Mouse (Mus musculus) cerebral cortex, adult 2 months (tissue): ENCODE data around the gene Stxbp3.

Experiments
- WGBS: fragments of 180-500 bp; shearing (Covaris S2); methylation state at CpG from one replicate; pipeline ENCODE4 v1.1.7; 2018; 5-methylcytosine and 5-hydroxymethylcytosine counted together

Gene Stxbp3

DNA sequence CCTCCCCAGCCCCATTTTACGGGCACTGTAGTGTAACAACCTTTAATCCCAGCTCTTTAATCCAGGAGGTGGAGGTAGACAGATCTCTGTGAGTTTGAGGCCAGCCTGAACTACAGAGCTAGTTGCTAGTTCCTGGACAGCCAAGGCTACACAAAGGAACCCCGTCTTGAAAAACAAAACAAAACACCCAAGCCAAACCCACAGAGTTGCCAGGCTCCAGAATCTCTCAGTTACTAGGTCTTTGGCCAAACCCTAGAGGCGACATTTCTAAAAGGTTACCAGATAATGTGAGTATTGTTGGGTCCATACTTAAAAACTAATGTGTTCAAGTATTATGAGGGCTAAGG is 16.8 kb upstream of the Stxbp3 start:
- 60% methylated on average over 3 of the region's 3 CpGs for whole genome bisulfite sequencing

DNA sequence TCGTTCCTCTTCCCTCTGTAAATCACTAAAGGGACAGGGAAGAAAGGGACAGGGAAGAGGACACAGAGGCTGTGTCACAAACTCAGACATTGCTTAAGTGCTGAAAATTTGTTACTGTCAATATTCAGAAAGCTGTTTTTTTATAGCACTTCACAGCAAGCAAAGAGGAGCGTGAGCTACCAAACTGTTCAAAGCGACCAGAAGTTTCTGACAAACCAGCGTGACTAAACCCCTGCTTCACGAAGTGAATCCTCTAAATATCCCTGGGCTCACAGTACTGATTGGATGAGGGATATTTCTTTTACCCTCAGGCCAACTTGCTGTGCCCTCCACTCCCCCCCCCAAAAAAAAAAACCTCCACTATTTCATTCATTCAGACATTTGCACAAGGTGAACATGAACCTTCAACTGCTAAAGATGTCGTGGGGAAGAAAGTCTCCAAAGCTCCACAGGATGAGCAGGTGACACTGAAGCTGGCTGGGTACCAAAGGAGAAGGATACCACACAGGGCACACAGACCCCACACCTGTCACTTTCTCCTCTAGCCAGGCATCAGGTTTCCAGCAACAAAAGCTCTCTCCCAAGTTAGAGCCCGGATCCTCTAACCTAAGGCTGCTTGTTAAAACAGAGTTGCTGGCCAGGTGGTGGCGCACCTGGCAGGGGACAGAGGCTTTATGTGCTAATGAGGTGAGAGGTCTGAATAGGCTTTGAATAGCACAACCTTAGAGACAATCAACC is 16.2 kb upstream of the Stxbp3 start:
- WGBS, result 45% methylated on average over 8 of the region's 8 CpGs

DNA sequence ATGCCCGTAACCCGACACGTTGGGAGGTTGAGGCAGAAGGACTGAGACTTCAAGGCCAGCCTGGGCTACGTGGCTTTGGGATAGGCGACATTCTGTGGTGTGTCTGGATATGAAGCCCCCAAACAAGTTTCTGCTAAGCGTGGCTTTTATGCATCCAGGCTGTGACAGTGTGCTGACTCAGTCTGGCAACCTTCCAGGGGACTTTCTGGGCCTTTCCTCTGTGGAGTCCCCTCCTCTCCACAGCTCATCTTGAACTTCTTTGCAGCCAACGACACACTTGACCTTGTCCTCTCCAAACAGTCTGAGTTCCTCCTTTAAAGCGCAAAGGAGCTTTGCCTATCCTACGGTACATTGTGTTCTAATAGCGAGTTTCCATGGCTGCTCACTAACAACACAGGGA is 15.5 kb upstream of the Stxbp3 start:
- 49% methylated on average over 10 of the region's 10 CpGs for WGBS

DNA sequence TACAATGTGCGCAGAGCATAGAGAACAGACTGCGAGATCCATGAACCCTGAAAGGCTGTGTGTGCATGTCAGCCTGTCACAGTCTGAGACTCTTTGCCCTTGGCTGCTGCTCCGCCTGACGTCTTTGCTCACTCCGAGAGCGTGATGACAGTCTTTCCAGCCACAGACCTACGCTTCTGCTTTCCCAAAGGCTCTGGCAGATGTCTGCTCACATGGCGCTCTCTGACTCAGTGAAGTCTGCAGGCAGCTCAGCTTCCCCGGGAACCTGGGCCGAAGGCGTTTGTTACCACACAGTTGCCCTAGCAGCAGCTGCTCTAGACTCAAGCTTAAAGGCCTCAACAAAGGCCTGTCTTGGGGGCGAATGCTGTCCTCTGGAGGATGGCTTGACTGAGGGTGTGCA is 15.0 kb upstream of the Stxbp3 start:
- WGBS, result 28% methylated on average over 12 of the region's 12 CpGs

DNA sequence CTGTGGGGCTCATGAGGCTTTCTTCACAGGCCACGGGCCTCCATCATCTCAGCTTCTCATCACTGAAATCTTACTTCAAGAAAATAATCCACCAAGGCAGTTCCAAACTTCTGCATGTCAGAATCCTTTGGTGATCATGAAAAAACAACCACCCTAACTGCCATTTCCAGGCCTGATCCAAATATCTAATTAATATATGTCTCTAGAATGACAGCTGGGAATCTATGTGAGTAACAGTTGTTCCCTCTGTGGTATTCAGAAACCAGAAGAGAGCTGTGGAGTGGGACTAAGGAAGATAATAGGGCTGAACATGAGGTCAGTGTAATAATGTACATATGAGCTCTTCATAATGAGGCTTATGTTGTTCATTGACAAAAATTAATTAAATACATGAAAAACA is 12.9 kb upstream of the Stxbp3 start:
- WGBS, result 90% methylated on average over 1 of the region's 1 CpGs

DNA sequence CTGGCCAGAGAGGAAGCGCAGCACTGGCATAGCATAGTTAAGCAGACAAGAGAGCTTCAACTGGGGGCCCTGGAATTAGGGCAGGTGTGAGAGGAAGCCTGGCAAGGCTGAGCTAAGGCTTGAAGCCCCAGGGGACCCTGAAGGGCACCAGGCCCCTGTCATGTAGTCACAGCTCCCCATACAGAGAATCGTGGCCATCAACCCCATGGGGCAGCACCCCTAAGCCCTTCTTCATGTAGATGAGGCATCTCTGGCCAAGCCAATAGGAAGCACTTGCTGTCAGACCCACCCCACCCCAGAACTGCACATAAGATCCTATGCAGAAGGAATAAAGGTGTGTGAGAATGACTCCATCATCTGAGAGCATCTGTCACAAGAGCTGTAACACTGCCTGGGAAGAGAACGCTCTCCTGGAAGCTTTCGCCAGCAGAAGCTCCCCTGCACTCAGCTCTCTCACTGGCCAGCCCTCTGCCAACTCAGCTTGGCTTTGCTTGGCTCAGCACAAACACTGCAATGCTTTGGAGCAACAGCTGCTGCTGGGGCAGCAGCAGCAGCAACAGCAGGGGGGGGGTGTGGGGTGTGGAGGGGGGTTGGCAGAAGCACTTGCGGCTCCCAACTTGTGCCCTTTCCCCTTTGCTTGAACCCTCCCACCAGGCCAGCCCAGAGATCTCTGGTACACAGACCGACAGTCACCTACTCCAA is 11.8 kb upstream of the Stxbp3 start:
- WGBS, result 43% methylated on average over 6 of the region's 6 CpGs

DNA sequence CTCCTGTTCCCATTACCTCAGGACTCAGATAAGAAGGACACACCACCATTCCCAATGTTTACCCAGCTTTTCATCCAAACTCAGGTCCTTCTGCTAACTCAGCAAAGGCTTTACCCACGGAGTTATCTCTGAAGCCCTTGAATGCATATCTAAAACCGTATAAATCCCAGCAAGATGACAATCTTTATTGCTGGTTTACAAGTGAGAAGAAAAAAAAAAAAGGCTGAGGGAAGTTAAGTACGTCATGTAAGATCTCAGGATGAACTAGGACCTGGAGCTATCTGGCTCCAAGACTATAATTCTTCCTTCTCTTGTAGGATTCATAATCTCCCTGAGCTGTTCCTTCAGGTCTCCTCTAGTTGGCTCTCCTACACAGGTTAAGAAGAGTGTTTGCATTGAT is 11.2 kb upstream of the Stxbp3 start:
- WGBS, result 86% methylated on average over 3 of the region's 3 CpGs

DNA sequence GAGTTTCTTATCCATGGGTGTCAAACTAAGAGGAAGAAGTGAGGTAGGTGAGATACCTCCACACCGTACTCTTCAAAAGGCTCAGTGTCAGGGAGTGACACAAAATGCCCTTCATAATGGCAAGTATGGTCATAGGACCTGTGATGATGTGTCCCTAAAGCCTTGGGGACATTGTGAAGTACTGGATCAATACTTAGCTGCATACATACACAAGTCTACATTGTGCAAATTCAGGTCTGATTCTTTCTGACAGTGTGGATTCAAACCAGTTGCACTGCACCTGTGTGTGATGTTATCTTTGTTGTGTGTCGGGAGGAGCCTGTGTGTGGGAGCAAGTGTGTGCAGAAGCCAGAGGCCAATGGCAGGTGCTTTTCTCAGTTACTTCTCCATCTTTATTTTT is 10.7 kb upstream of the Stxbp3 start:
- WGBS, result 93% methylated on average over 2 of the region's 2 CpGs

DNA sequence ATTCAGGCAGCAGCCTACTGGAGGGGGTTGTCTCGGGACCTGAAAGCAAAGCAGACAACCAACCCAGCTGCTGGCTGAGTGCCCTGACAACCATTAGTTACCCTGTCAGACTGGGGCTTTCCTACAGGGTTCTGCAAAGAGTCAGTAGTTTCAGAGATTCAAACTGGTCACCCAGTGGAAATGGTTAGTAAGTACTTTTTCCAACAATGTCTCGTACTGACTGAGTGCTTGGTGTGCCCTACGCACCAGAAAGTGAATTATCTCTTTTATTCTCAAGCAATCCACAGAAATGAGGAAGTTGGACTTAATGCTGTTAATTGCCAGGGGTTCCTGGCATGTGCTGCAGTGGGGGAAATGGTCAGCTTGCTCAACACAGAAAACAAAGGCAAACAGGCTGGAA is 10.2 kb upstream of the Stxbp3 start:
- WGBS, result 69% methylated on average over 3 of the region's 3 CpGs

DNA sequence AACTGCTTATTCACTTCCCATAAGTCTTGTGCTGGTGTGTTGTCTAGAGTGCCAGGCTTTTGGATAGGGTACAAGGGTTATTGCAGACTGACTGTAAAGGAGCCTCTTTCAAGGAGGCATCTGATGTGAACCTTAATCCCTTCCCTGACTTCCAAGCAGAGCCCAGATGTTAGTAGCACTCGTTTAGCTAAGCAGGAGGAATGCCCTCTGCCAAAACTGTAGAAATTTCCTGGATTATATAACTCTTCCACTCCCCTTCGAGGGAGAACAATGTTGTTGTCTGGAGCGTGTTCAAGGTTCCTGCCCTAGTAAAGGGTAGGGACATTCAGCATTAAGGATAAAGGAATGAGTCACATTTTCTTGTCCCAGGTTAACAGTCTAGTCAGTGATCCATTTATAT is 6.3 kb upstream of the Stxbp3 start:
- 59% methylated on average over 3 of the region's 3 CpGs for WGBS

DNA sequence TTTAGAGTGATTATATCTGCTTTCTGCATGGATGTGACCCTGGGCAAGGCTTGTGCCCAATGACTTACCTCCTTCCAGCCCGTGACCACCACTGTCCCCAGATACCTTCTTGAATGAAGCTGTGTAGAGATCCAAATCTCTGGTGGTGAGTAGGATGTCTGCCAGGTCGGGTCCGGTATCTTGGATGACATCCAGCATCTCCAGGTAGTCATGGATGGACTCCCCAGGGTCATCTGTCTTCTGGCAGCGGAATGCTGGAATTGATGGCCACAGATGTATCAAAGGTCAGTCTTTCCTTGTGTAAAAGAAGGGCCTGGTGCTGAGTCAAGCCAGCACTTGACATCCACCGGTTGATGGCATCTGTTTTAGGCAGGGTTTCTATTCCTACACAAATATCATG is 4.2 kb upstream of the Stxbp3 start:
- 87% methylated on average over 5 of the region's 5 CpGs for WGBS

DNA sequence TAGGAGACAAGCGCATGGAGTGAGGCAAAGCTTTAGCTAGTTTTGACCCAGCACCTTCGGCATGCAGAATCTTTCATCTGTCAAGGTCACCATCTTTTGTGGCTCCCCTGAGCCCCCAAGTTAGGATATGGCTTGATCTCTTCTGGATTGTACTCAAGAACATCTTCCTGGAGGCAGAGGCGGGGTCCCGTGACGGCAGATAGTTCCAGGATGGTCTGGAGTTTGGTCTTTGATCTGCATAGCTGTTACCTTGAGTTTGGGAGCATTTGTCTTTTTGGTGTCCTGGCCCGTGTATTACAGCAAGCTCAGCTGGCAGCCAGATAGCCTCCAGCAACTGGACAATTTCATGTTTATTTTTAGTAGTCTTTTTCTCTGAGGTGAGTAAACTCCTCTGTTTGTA is 3.7 kb upstream of the Stxbp3 start:
- WGBS, result 92% methylated on average over 6 of the region's 6 CpGs

DNA sequence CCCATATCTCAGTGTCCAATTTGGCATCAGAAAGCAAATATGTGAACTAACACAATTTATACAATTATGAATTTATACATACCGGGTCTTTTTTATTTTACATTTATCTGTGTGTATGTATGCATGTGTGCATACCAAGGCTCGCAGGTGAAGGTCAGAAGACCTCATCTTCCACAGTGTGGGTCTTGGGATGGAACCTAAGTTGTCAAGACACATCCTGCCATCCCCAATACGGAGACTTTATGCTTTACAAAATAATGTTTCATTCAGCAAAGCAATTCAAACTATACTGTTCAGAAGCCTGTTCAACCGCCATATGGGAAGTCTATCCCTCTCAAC is 359 bp upstream of the Stxbp3 start:
- WGBS, result 54% methylated on average over 4 of the region's 4 CpGs

DNA sequence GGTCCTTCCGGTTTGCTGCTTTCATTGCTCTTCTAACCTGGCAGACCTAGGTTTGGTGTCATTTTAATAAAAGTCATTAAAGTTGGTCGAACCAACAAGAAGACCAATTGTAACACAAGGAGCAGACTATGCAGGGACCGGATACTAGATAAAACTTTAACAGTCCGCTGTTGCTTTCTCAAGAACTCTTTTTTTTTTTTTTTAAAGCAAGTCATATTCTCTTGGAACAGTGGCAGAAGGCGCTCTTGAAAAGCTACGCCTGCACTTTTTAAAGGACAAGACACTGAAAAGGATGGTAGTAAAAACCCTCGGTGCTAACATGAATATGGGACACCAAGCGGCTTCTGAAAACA is 703 bp downstream of the Stxbp3 start:
- WGBS, result 2% methylated on average over 8 of the region's 8 CpGs

DNA sequence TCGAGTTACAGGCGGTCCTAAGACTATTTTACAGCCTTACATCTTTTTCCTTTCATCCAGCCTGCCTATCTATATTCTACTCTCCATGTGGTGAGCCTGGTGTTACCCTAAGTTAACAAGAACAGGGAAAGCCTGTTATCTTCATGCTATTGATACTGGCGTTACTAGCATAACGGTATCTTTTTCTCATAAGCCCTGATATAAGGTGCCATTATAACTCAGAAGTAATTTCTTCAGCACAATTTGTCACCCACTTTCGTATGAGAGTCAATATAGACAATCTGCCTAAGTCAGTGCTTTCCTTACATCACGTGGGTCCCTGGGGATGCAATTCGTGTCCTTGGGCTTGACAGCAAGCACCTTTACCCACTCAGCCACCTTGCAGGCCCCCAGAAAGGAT is 1.3 kb downstream of the Stxbp3 start:
- WGBS, result 76% methylated on average over 7 of the region's 7 CpGs

DNA sequence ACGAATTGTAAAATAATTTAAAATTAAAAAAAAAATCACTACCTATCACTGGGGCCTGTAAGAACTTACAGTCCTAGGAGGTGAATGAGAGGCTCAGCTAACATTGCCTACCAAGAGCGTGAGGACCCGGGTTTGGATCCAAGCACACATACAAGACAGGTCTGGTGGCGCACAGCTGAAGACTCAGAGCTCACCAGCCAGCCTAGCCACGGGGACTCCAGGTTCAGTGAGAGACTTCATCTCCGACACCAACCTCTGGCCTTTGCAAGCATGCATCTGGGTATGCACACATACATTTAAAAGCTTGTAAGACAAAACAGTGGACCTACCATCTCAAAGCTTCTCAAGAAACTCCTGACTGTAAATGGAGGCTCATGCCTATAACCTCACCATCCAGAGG is 3.4 kb downstream of the Stxbp3 start:
- WGBS, result 90% methylated on average over 6 of the region's 6 CpGs

DNA sequence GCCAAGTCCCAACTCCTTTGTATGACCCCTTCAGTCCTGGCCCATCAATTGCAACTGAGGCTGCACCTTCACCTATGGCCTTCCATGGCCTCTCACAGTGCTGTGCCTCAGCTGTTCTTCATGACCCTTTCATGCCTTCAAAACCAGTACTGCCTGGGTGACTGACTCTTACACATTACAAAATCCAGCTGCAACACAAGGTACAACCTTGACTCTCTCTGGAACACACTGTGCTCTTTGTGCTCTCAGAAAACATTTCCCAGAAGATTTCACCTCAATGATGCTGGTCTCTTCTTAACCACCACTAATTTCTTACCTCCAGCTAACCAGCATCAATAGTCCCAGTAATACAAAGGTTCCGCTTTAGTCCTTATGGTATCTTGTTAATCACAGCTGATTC is 6.6 kb downstream of the Stxbp3 start:
- 96% methylated on average over 1 of the region's 1 CpGs for WGBS

DNA sequence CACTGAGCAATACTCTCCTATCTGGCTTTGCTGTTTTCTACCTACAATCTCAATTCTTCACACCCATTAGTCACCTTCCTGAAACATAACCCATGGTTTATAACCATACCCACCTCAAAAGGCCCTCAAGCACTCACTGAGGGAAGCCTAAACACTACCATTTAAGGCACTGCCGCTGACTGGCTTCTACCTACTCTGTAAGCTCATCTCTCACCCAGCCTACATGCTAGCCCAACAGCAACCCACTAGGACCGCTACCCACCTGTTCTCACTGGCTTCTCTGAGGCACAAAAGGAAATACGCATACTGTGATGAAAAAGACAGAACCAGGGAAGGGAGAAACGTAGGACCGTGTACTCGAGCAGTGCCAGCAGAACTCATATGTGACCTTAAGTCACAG is 8.6 kb downstream of the Stxbp3 start:
- 77% methylated on average over 6 of the region's 6 CpGs for WGBS

DNA sequence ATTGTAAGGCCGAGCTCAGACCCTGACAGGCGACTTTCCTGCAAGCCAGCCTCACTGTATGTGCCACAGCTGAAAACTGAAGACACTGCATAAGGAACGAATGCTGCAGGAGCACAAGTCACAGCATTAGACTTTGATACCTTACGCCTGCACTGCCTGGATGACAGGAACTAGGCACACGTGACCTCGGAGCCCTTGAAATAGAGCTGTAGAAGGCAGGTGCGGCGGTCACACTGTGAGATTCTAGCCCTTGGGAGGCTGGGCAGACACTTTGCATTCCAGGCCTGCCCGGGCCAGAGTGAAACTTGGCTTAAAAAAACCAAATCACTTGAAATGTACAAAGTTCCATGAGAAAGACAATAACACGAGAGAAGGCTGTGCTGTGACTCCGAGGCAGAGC is 9.8 kb downstream of the Stxbp3 start:
- WGBS, result 74% methylated on average over 11 of the region's 11 CpGs

DNA sequence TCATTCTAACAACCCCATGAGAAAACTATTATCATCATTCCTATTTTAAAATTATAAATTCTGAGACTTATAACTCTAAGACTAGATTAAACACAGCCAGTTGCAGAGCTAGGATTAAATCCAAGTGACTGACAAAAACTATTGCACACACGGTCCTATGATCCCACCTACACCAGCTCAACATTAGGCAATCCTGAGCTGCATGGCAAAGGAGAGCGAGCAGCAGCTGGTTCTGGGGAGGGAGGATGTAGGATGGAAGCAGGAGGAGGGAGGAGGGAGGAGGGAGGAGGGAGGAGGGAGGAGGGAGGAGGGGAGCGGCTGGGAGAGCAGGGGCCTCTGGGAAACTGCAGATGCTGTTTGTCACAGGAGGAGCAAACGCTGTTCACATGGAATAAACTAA is 24.7 kb downstream of the Stxbp3 start:
- 35% methylated on average over 4 of the region's 4 CpGs for WGBS

DNA sequence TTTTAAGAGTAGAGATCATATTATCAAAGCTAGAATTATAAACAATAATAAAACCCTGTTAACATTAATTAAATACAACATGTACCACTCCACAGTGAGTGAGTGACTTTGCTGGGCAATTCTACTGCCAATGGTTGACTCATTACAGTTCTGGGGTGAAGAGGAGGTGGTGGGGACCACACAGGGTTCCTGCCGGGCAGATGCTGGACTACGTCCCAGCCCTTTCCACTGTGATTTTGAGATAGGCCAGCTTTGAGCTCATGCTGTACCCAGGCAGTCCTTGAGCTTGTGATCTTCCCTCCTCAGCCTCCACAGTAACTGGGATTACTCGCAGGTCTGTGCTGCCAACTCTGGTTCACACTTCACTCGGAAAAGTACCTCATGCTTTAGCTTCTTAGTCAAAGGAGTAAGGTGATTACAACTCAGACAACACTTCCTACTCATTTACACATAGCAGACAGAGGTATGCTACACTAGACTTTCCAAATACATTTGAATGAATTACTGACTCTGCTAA is 29.5 kb downstream of the Stxbp3 start:
- WGBS, result 54% methylated on average over 4 of the region's 4 CpGs

DNA sequence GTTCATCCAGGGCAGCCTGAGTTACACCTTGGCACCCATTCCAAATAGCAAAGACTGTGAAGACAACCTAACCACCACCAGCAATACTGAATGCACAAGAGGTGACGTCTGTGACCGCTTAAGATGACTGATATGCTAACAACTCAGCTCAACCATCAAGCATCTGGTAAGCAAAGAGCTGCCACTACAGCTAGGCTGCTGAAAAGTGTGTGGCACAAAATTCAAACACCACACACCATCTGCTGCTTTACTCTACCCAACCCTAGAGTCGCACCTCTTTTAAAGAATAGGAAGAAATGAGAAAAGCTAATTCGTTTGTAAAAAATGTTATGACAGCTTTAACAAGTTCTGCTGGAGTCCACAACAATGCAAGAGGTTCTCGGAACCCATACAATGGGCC is 34.7 kb downstream of the Stxbp3 start:
- 50% methylated on average over 5 of the region's 5 CpGs for WGBS

DNA sequence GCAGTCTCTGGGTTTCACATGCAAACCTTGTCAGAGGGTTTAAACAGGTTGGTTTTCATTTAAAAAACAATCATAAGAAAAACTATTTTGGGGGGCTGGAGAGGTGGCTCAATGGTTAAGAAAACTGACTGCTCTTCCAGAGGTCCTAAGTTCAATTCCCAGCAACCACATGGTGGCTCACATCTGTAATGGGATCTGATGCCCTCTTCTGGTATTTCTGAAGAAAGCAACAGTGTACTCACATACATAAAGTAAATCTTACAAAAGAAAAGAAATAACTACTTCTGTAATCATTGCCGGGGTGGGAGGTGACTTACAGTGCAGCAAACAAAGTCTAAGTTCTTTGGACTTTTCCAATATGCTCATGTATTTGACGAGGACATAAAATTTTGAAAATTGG is 42.0 kb downstream of the Stxbp3 start:
- 85% methylated on average over 2 of the region's 2 CpGs for WGBS

DNA sequence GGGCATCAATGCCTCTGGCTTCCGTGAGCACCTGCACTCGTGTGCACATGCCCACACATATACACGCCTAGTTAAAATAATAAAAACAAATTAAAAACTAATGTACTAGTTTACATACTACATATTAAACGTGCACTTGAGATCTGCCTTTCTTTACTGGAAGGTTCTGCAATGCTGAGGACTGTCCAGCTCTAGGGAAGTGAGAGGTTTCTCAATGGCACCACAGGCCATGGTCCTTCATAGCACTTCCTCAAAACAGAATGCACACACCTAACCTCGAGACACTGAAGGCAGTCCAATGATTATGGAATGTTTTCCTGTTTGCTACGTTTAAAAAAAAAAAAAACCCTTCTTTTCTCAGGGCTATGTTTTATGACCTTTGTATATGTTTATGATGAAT is 42.6 kb downstream of the Stxbp3 start:
- WGBS, result 90% methylated on average over 6 of the region's 6 CpGs
